Mouse (Mus musculus): ENCODE measurements around the gene Opn4.

Gene Opn4

GRCm38 (mm10) chr14:34570903-34571302 is 29.0 kb downstream of the Opn4 start:
- in situ Hi-C loops (cut with MboI; ENCODE audit: low pct_unique_long_range_greater_than_20kb in 1 of 2, low sequenced_read_pairs in 2 of 2, unreplicated experiment in 1 of 2), result loop anchor here (25.0 kb wide), 2 partner anchors 134 to 484 kb away; partner anchors contain the start of gene Anxa8 (in 1 of the 2)

GRCm38 (mm10) chr14:34570294-34570693 is 29.6 kb downstream of the Opn4 start:
- in situ Hi-C loops (cut with MboI; ENCODE audit: low pct_unique_long_range_greater_than_20kb in 1 of 2, low sequenced_read_pairs in 2 of 2, unreplicated experiment in 1 of 2), result loop anchor here (25.0 kb wide), 2 partner anchors 133 to 483 kb away; partner anchors contain the start of gene Anxa8 (in 1 of the 2)

GRCm38 (mm10) chr14:34569534-34570194 is 30.3 kb downstream of the Opn4 start:
- in situ Hi-C loops (cut with MboI; ENCODE audit: low pct_unique_long_range_greater_than_20kb in 1 of 2, low sequenced_read_pairs in 2 of 2, unreplicated experiment in 1 of 2), result loop anchor here (10.0 to 25.0 kb wide), 3 partner anchors 125 to 482 kb away; partner anchors contain the start of gene Anxa8 (in 1 of the 2)

- in situ Hi-C loops (cut with MboI; ENCODE audit: low pct_unique_long_range_greater_than_20kb in 1 of 2, low sequenced_read_pairs in 2 of 2, unreplicated experiment in 1 of 2), result loop anchor here (10.0 to 25.0 kb wide), 3 partner anchors 124 to 481 kb away; partner anchors contain the start of gene Anxa8 (in 1 of the 2)
Observed at GRCm38 (mm10) chr14:34568626-34569025, 31.3 kb downstream of the Opn4 start.

GRCm38 (mm10) chr14:34567697-34568096 is 32.2 kb downstream of the Opn4 start:
- in situ Hi-C loops (cut with MboI; ENCODE audit: low pct_unique_long_range_greater_than_20kb in 1 of 2, low sequenced_read_pairs in 2 of 2, unreplicated experiment in 1 of 2), result loop anchor here (10.0 to 25.0 kb wide), 3 partner anchors 123 to 480 kb away; partner anchors contain the start of gene Anxa8 (in 1 of the 2)

GRCm38 (mm10) chr14:34566530-34566929 is 33.4 kb downstream of the Opn4 start:
- in situ Hi-C loops (cut with MboI; ENCODE audit: low pct_unique_long_range_greater_than_20kb in 1 of 2, low sequenced_read_pairs in 2 of 2, unreplicated experiment in 1 of 2), result loop anchor here (10.0 to 25.0 kb wide), 3 partner anchors 122 to 479 kb away; partner anchors contain the start of gene Anxa8 (in 1 of the 2)

GRCm38 (mm10) chr14:34565711-34566110 is 34.2 kb downstream of the Opn4 start:
- in situ Hi-C loops (cut with MboI; ENCODE audit: low pct_unique_long_range_greater_than_20kb in 1 of 2, low sequenced_read_pairs in 2 of 2, unreplicated experiment in 1 of 2), result loop anchor here (10.0 to 25.0 kb wide), 3 partner anchors 121 to 478 kb away; partner anchors contain the start of gene Anxa8 (in 1 of the 2)

- in situ Hi-C loops (cut with MboI; ENCODE audit: low pct_unique_long_range_greater_than_20kb in 1 of 2, low sequenced_read_pairs in 2 of 2, unreplicated experiment in 1 of 2), result loop anchor here (10.0 to 25.0 kb wide), 3 partner anchors 120 to 477 kb away; partner anchors contain the start of gene Anxa8 (in 1 of the 2)
Observed at GRCm38 (mm10) chr14:34564646-34565045, 35.3 kb downstream of the Opn4 start.

GRCm38 (mm10) chr14:34562393-34562792 is 37.5 kb downstream of the Opn4 start:
- in situ Hi-C loops (cut with MboI; ENCODE audit: low pct_unique_long_range_greater_than_20kb in 1 of 2, low sequenced_read_pairs in 2 of 2, unreplicated experiment in 1 of 2), result loop anchor here (10.0 to 25.0 kb wide), 3 partner anchors 118 to 475 kb away; partner anchors contain the start of gene Anxa8 (in 1 of the 2)

- in situ Hi-C loops (cut with MboI; ENCODE audit: low pct_unique_long_range_greater_than_20kb in 1 of 2, low sequenced_read_pairs in 2 of 2, unreplicated experiment in 1 of 2), result loop anchor here (10.0 to 25.0 kb wide), 3 partner anchors 117 to 474 kb away; partner anchors contain the start of gene Anxa8 (in 1 of the 2)
Observed at GRCm38 (mm10) chr14:34561647-34562046, 38.3 kb downstream of the Opn4 start.

- in situ Hi-C loops (cut with MboI; ENCODE audit: low pct_unique_long_range_greater_than_20kb in 1 of 2, low sequenced_read_pairs in 2 of 2, unreplicated experiment in 1 of 2), result loop anchor here (25.0 kb wide), 2 partner anchors 122 to 472 kb away; partner anchors contain the start of gene Anxa8 (in 1 of the 2)
Observed at GRCm38 (mm10) chr14:34558947-34559346, 41.0 kb downstream of the Opn4 start.

GRCm38 (mm10) chr14:34555211-34555610 is 44.7 kb downstream of the Opn4 start:
- in situ Hi-C loops (cut with MboI; ENCODE audit: low pct_unique_long_range_greater_than_20kb in 1 of 2, low sequenced_read_pairs in 2 of 2, unreplicated experiment in 1 of 2), result loop anchor here (25.0 kb wide), 2 partner anchors 118 to 468 kb away; partner anchors contain the start of gene Anxa8 (in 1 of the 2)

GRCm38 (mm10) chr14:34554047-34554446 is 45.9 kb downstream of the Opn4 start:
- in situ Hi-C loops (cut with MboI; ENCODE audit: low pct_unique_long_range_greater_than_20kb in 1 of 2, low sequenced_read_pairs in 2 of 2, unreplicated experiment in 1 of 2), result loop anchor here (25.0 kb wide), 2 partner anchors 117 to 467 kb away; partner anchors contain the start of gene Anxa8 (in 1 of the 2)

GRCm38 (mm10) chr14:34553470-34553869 is 46.5 kb downstream of the Opn4 start:
- in situ Hi-C loops (cut with MboI; ENCODE audit: low pct_unique_long_range_greater_than_20kb in 1 of 2, low sequenced_read_pairs in 2 of 2, unreplicated experiment in 1 of 2), result loop anchor here (25.0 kb wide), 2 partner anchors 116 to 466 kb away; partner anchors contain the start of gene Anxa8 (in 1 of the 2)

- in situ Hi-C loops (cut with MboI; ENCODE audit: low pct_unique_long_range_greater_than_20kb in 1 of 2, low sequenced_read_pairs in 2 of 2, unreplicated experiment in 1 of 2), result loop anchor here (25.0 kb wide), 2 partner anchors 115 to 465 kb away; partner anchors contain the start of gene Anxa8 (in 1 of the 2)
Observed at GRCm38 (mm10) chr14:34552226-34552625, 47.7 kb downstream of the Opn4 start.

GRCm38 (mm10) chr14:34549004-34549671 is 50.8 kb downstream of the Opn4 start:
- in situ Hi-C loops (cut with MboI; ENCODE audit: low pct_unique_long_range_greater_than_20kb in 1 of 2, low sequenced_read_pairs in 2 of 2, unreplicated experiment in 1 of 2), result loop anchor here in 1 of 2 experiments (5.0 kb wide), 1 partner anchor 47 kb away; the partner anchor contains the start of gene Bmpr1a

GRCm38 (mm10) chr14:34548391-34549001 is 51.4 kb downstream of the Opn4 start:
- in situ Hi-C loops (cut with MboI; ENCODE audit: low pct_unique_long_range_greater_than_20kb in 1 of 2, low sequenced_read_pairs in 2 of 2, unreplicated experiment in 1 of 2), result loop anchor here in 1 of 2 experiments (5.0 kb wide), 1 partner anchor 46 kb away; the partner anchor contains the start of gene Bmpr1a

- in situ Hi-C loops (cut with MboI; ENCODE audit: low pct_unique_long_range_greater_than_20kb in 1 of 2, low sequenced_read_pairs in 2 of 2, unreplicated experiment in 1 of 2), result no loop called here
Observed at GRCm38 (mm10) chr14:34544545-34544944, 55.4 kb downstream of the Opn4 start.

Data from mouse embryonic stem cell (cell line).